Mouse (Mus musculus) G1E-ER4 (cell line): Measurements from ENCODE around the gene Espl1. TPM values are rescaled to one million over a fixed set of nuclear protein-coding genes. Genes with fewer than 3 reads are reported as not detected.

Experiments
- GATA1 ChIP-seq: IDR thresholded peaks from one replicate; pipeline ENCODE4 v1.8.0; 2012; ENCODE audit warnings: low read length, inconsistent platforms
- polyA plus RNA-seq: library from polyadenylated mRNA; stranded (reverse); fragments of >175 nt; gene quantifications from 2 replicates; pipeline ENCODE4 v1.2.3, GENCODE M21; 2012

Espl1 gene
- polyA plus RNA-seq, 1 experiment = 38.5 TPM

DNA sequence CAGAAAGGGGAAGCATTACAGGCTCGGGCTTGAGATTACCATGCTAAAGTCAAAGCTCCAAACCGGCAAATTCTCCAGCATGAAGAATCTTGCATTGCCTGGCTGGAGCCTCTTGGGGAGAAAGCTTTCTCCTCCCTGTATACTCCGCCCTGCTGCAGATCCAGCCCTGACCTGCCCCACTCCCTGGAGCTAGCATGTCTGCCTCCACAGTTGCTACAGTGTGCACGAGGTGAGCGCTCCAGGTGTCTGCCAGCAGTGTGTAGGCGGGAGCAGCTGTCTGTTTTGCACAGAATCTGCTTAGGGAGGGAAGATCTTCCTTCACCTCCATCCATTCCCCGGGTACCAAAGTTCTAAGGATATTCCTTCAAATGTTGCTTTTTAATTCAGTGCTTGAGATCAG lies 33.5 kb upstream of the Espl1 start:
- no peak for TF ChIP-seq GATA1

DNA sequence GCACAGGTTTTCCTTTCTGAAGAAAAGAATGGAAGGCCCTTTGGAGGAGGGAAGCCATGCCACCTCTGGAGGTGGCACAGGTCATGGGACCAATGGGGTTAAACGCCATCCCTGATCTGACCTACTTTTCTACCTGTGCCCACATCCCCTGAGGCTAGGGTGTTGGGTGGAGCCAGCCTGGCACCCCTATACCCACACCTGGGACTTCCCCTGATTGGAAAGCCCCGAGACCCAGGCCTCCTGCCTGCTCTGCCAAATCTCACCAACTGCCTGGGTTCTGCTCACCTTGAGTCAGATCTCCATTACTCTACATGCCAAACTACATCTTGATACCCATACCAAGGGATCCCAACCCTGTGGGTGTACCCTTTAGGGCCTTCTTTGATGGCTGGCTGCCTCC lies 33.0 kb upstream of the Espl1 start:
- no peak for TF ChIP-seq GATA1

DNA sequence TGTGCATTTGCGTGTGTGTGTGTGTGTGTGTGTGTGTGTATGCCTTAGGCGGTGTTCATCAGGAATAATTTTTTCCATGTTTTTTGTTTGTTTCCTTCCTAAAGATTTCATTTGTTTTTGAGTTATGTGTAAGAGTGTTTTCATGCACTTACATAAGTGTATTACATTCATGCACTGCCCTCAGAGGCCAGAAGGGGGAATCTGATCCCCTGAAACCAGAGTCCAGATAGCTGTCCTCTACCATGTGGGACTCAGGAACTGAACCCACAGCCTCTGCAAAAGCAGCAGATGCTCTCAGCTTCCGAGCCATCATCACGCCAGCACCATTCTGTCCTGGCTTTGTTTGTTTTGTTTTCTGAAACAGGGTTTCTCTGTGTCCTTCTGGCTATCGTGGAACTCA lies 30.5 kb upstream of the Espl1 start:
- TF ChIP-seq GATA1 = no peak

DNA sequence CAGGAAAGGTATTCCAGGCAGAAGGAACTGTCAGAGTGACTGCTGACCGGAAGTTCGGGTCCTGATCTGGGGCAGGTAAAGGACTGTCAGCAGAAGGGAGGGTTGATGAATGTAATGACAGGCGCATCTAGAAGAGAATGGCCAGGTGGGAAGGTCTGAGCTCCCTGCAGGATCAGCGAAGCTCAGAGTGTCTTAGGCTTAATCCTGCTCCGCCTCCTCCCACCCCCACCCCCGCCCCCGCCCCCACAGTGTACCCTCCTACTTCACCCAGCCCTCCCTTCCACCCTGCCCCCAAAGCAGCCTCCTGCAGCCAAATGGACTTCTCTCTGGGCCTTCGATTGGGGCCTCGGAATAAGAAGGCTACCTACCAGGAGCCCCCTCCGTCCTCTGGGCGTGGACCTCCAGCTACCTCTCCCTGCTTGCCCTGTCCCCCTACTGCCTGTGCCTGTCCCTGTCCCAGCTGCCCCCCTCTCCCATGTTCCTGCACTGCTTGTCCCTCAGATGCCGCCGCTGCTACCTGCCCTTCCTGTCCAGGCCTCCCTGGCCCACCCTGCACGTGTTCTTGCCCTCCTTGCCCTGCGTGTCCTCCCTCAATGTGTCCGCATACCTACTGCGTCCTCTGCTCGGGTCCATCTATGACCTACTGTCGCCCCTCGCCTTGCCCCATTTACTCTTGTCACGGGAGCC lies 25.6 kb upstream of the Espl1 start, which contains the start of gene Gm9918:
Gene Gm9918 (plus strand): TSS at position 290 of the 687 bp plus-strand sequence.
- no peak for TF ChIP-seq GATA1

DNA sequence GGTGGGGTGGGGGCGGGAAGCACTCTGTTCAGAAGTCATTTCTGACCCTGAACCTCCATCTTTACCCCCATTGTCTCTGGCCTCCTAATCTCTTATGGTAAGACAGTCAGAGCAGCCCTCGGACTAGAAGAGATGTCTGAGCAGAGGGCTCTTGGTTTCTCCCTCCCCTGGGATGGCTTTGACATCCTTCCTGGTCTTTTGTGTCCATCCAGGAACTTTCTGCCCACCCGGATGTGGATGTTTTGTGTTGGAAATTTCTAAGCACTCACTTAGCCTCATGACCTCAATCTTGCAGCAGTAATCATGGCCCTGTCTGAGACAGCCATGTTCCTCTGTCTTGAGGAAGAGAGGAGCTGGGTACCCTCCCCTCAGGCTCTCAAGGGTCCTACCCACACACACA lies 24.6 kb upstream of the Espl1 start:
- TF ChIP-seq GATA1 = no peak

DNA sequence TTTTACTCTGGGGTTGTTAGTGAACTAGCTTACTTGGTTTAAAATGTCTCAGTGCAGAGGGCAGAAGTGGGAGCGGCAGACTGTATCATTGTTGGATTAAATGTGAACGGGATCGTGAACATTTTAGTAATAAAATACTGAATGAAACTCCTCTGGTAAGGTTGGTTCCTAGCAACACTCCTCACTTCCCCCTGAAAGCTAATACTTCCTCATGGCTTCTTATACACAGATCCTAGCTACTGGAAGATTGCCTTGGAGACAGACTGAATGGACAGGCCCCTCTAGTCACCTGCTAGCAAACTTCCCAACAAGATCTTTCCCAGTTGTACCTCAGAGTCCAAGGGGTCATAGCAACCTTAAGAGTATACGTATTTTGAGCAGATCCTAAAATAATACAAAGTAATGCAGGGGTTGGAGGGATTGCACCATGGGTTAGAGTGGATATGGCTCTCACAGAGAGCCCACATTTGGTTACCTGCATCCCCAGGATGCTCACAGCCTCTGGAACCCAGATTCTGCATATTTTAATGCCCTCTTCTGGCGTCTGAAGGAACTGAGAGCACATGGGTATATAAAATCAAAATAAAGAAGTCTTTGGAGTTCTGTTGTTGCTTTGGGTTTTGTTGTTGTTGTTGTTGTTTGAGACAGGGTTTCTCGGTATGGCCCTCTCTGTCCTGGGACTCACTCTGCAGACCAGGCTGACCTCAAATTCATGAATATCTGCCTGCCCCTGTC lies 21.9 kb upstream of the Espl1 start:
- no peak for TF ChIP-seq GATA1

DNA sequence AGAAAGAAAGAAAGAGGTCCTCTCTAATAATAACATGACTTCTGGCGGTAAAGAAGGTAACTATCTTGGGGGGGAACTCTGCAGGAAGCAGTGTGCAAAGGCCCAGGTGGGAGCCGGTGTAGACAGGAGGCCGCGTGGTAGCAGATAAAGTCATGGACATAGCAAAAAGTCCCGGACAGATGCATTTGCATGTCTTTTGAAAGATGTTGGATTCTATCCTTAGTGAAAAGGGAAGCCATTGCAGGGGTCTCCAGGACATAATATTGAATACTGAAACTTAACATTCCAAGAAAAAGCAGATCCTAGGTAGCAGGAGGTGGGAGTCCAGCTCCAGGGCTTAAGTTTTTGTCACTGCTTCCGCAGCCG lies 17.4 kb upstream of the Espl1 start:
- TF ChIP-seq GATA1 = no peak

DNA sequence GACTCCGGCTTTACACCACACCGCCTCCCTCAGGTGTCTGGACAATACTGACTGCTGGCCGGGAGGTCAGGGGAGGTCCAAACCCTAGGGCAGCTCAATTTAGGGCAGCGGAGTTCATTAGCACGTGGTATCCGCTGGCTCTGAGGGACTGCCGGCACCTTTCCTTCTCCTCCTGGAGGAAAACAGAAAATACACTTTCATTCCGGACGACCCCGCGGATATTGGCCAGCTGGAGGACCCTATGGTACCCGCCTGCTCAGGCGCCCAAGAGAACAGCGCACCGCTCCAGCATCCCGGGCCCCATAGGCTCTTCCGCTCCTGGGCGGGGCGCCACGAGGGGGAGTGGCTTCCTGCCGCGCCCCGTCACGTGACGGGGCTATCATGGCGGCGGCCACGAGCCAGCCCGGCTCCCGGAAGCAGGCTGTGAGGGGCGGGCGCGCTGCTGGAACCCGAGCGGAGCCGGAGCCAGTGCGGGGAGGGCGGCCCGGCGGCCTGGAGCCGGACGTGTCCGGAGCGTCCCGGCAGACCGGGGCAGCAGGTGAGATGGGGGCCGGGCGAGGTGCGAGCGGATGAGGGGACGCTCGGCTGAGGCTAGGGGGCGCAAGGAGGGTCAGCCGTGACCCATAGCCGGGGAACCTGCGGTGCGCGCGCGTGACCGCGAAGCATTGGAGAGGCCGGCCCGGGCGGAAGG lies 16.8 kb upstream of the Espl1 start, which contains the start of gene Mfsd5:
Gene Mfsd5 (plus strand): TSS at position 363 of the 691 bp plus-strand sequence.
- TF ChIP-seq GATA1 = no peak

DNA sequence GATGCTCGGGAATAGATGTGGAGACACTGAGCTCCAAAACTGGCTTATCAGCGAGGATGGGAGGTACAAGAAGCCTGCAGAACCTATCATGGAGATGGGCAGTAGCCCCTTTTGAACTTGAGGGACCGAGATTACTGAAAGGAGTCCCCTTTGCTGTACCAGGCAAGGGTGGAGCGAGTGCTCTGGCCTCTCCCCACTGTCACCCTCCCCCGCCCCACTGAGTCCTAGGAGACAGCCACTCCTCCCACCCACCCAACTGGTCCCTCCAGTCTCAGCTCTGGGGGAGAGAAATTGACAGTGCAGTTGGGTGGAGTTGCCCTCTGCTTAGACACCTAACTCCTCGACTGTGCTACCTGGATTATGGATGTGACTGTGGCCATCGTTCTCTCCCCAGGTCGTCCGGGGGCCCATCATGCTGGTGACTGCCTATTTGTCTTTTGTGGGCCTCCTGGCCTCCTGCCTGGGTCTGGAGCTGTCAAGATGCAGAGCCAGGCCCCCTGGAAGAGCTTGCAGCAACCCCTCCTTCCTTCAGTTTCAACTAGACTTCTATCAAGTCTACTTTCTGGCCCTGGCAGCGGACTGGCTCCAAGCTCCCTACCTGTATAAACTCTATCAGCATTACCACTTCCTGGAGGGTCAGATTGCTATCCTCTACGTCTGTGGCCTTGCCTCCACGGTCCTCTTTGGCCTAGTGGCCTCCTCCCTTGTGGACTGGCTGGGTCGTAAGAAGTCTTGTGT lies 16.1 kb upstream of the Espl1 start:
- no peak for TF ChIP-seq GATA1

DNA sequence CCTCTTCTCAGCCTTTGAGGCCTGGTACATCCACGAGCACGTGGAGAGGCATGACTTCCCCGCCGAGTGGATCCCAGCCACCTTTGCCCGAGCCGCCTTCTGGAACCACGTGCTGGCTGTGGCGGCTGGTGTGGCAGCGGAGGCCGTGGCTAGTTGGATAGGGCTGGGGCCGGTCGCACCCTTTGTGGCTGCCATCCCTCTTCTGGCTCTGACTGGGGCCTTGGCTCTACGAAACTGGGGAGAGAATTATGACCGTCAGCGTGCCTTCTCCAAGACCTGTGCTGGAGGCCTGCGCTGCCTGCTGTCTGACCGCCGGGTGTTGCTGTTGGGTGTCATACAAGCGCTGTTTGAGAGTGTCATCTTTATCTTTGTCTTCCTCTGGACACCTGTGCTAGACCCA lies 15.4 kb upstream of the Espl1 start:
- TF ChIP-seq GATA1 = no peak

DNA sequence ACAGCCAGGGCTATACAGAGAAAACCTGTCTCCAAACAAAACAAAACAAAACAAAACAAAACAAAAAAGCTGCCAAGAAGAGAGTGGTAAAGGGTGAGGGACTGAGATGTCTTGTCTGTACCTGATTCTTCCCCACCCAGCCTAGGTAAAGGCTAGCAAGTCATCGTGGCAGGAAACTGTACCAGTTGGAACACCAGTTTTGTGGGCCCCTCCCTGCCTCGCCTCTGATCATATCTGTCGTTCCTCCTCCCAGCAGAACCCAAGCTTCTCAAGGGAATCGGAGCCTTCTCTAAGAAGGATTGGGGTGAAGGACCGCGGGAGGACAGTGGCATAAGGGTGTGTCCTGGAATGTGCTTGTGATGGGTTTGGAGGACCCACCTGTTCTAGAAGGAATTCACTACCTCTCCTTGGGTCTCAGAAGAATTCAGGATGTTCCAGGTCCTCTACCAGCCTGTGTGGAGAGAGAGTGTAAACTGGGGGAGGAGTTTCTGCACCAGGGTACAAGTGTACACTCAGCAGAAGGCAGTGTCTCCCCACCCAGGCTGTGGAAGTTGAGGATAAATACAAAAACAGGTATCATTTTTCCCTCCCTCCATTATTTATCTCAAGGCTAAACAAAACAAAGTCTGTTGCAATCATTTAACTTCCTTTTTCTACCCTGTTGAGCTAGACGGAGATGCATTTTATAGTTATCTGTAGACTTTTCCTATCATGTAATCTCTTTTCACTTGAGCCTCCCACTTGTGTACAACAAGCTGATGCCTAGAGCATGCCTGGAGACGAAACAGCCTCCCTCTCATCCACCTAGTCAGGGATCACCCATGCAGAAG lies 13.4 kb upstream of the Espl1 start:
- no peak for TF ChIP-seq GATA1

DNA sequence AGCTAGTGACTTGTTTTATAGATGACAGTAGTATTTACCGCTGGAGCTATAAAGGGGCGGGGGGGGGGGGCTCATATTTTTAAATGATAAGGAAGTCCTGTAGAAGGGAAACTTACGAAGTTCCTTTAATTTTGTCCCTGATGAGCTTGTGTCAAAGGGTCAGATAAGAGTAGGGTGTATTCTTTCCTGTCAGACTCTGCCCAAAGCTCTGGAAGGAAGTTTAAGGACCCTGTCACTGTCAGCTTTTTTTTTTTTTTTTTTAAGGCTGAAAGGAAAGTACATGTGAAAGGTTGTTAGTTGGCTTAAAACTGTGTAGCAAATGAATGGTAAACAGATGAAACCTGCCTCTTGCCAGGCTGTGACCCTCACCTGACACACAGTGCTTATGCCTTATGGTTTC lies 12.4 kb upstream of the Espl1 start:
- TF ChIP-seq GATA1 = no peak

DNA sequence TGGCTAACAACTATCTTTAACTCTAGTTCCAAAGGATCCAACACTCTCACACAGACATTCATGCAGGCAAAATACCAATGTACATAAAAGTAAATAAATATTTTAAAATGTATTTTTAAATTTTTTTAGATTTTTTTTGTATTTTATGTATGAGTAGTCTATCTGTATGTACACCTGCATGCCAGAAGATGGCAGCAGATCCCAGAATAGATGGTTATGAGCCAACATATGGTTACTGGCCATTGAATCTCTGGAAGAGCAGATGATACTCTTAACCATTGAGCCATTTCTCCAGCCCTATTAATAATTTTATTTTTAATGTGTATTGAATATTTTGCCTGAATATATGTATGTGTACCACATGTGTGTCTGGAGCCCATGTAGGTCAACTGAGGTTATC lies 8.7 kb upstream of the Espl1 start:
- TF ChIP-seq GATA1 = no peak

DNA sequence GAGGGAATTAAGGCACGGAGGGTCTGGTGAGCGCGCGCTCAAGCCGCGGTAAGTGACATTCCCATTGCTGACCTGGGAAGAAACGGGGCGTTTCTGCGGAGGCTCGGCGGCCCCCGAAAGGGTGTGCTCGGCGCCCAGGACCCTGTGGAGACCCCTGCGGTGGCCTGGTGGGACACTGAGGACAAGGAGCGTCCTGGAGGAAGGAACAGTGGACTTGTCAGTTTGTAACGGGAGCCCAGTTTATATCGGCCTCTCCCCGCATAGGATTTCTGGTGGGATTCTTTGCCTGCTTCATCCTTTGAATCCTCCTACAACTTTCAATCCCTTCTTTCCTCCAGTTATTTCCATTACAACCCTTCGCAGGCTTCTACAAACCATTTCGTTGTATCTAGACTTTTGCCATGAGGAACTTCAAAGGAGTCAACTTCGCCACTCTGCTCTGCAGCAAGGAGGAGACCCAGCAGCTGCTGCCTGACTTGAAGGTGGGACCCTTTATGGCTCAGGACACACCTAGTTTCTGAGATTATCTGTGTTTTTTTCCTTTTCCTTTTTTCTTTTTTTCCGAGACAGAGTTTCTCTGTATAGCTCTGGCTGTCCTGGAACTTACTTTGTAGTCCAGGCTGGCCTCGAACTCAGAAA lies 421 bp downstream of the Espl1 start:
- TF ChIP-seq GATA1 = no peak
